Mouse (Mus musculus) ES-E14 (cell line): ENCODE data around the gene CK137956. TPM values are rescaled to one million over a fixed set of nuclear protein-coding genes. Genes with fewer than 3 reads are reported as not detected.

Source experiments
- DNase-seq: peaks from one replicate; pipeline ENCODE4 v3.0.0-alpha.2; 2013; ENCODE audit warnings: low read depth, low spot score
- H3K27ac ChIP-seq: 2 replicates; pipeline ENCODE4 v1.5.1; 2012; ENCODE audit warnings: low read depth, mild to moderate bottlenecking, low read length, moderate library complexity, mixed read lengths; ENCODE audit not compliant: poor library complexity, insufficient read depth, severe bottlenecking
- H3K36me3 ChIP-seq: 2 replicates; pipeline ENCODE4 v1.6.1; 2012; ENCODE audit warnings: mild to moderate bottlenecking, low read length, moderate library complexity, mixed read lengths; ENCODE audit not compliant: control insufficient read depth, poor library complexity, insufficient read depth, severe bottlenecking
- H3K4me1 ChIP-seq, 2 experiments: fragments of 150-350 bp in 1 of 2; sonication (generic) in 1 of 2; 2 replicates each; pipeline ENCODE4 v1.6.1; 2012; ENCODE audit warnings: low read length in 2 of 2, mild to moderate bottlenecking in 1 of 2, mixed read lengths in 1 of 2; ENCODE audit not compliant: control insufficient read depth in 2 of 2, insufficient read depth in 2 of 2, poor library complexity in 1 of 2
- H3K4me3 ChIP-seq, 2 experiments: fragments of 150-350 bp in 1 of 2; sonication (generic) in 1 of 2; 2 replicates each; pipeline ENCODE4 v1.5.1; 2012; ENCODE audit warnings: low read length in 2 of 2, low read depth in 1 of 2, mild to moderate bottlenecking in 1 of 2, mixed read lengths in 1 of 2; ENCODE audit not compliant: insufficient read depth in 1 of 2, poor library complexity in 1 of 2, severe bottlenecking in 1 of 2
- H3K9ac ChIP-seq: 2 replicates; pipeline ENCODE4 v1.6.1; 2012; ENCODE audit warnings: low read depth, mild to moderate bottlenecking, low read length, mixed read lengths; ENCODE audit not compliant: poor library complexity, insufficient read depth, severe bottlenecking
- H3K9me3 ChIP-seq: fragments of 150-350 bp; sonication (generic); 2 replicates; pipeline ENCODE4 v1.6.1; 2012; ENCODE audit warnings: low read depth, mild to moderate bottlenecking, low read length; ENCODE audit not compliant: control insufficient read depth, insufficient read depth
- CHD2 ChIP-seq: IDR thresholded peaks from 2 replicates; pipeline ENCODE4 v1.6.1; 2014; ENCODE audit warnings: mild to moderate bottlenecking, low read depth, low read length, inconsistent platforms
- HCFC1 ChIP-seq: IDR thresholded peaks from 2 replicates; pipeline ENCODE4 v1.6.1; 2012; ENCODE audit warnings: low read length, inconsistent platforms, borderline replicate concordance; ENCODE audit not compliant: insufficient read depth
- MAFK ChIP-seq: IDR thresholded peaks from 2 replicates; pipeline ENCODE4 v1.6.1; 2014; ENCODE audit warnings: mild to moderate bottlenecking, low read depth, low read length, inconsistent platforms; ENCODE audit not compliant: insufficient read depth
- ZC3H11A ChIP-seq: IDR thresholded peaks from 2 replicates; pipeline ENCODE4 v1.6.1; 2012; ENCODE audit warnings: low read depth, mild to moderate bottlenecking, inconsistent platforms, low read length, borderline replicate concordance
- ZNF384 ChIP-seq: IDR thresholded peaks from 2 replicates; pipeline ENCODE4 v1.6.1; 2012; ENCODE audit warnings: low read depth, low read length, inconsistent platforms
- in situ Hi-C, 2 experiments: fragments of 600-800 bp; cut with MboI; formaldehyde crosslinking; loops; one replicate each; pipeline ENCODE4 v1.15.1; 2025; ENCODE audit warnings: low sequenced_read_pairs in 2 of 2, inconsistent platforms in 1 of 2; ENCODE audit not compliant: unreplicated experiment in 2 of 2
- total RNA-seq: library from RNA; depleted of rRNA; stranded (reverse); fragments of 300-350 nt; gene quantifications from 2 replicates; pipeline ENCODE4 v1.2.3, GENCODE M21; 2012

CK137956 gene
- total RNA-seq, 1 experiment: not detected

DNA sequence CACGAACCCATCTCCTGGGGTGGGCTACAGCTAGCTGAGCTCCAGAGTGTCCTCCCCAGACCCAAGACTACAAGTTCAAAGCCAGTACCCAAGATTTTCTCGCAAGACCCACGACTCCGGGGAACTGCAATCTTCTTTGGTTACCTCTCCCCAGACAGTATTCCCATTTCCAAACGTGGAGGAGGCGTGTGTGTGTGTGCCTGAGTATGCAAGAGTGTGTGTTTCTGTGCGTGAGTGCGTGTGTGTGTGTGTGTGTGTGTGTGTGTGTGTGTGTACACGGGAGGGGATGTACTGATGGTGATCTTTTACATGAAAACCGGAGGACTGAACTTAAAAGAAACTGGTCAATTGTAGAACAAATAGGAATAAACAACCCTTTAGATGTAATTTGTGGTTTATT, 16.5 kb upstream of the CK137956 start:
- Histone ChIP-seq H3K9ac (no peak overlapping the region), H3K4me1 (peaks cover 0 to 13% of the 10 kb centered on the region in 2 experiments; a peak in 2 of 4 replicates), H3K4me3 (peak overlapping the region; percentile 66 to 71; a peak in 2 of 4 replicates), H3K36me3 (no peaks in the 10 kb centered on the region), H3K27ac (no peak overlapping the region), H3K9me3 (no peaks in the 10 kb centered on the region)
- TF ChIP-seq CHD2 (no peak), HCFC1 (no peak), ZNF384 (no peak), ZC3H11A (no peak), MAFK (no peak)
- in situ Hi-C loops: no loop called here
- DNase-seq: no peak

- TF ChIP-seq ZNF384 (no peak), HCFC1 (no peak), ZC3H11A (no peak), CHD2 (no peak), MAFK (no peak)
- no peaks in the 10 kb centered on the region for H3K9me3 ChIP-seq
- H3K27ac ChIP-seq: no peak overlapping the region
Observed at GRCm38 (mm10) chr4:127986491-127987075, 15.8 kb upstream of the CK137956 start.

DNA sequence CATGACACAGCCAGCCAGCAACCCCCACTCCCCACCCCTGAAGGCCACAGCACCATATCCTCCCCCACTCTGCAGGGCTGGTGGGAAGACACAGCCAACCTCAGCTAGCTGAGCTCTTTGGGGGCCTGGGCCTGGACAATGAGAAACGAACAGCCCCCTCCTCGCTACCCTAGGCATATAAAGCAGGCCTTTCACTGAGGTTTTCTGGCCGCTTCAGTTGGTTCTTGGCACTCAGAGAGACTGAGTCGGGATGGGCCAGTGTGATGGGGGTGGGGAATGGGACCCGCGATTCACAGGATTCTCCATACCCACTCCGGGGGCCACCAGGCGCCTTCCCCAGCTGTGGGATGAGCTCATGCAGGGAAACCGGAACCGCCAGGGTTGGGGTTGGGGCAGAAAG, 15.1 kb upstream of the CK137956 start:
- Histone ChIP-seq H3K27ac (no peak overlapping the region), H3K4me3 (peak overlapping the region in 1 of 2 experiments; percentile 9; a peak in 1 of 4 replicates), H3K9me3 (no peaks in the 10 kb centered on the region), H3K4me1 (peaks cover 0 to 13% of the 10 kb centered on the region in 2 experiments; a peak in 2 of 4 replicates), H3K36me3 (no peaks in the 10 kb centered on the region), H3K9ac (no peak overlapping the region)
- TF ChIP-seq ZC3H11A: no peak
- TF ChIP-seq ZNF384: no peak
- no peak for TF ChIP-seq CHD2
- no peak for TF ChIP-seq HCFC1
- no peak for TF ChIP-seq MAFK
- no peak for DNase-seq
- in situ Hi-C loops: no loop called here

More at GRCm38 (mm10) chr4:127986491-127987075, 15.8 kb upstream of the CK137956 start:
- peak overlapping the region; percentile 42 to 56; a peak in 2 of 4 replicates for H3K4me3 ChIP-seq
- H3K4me1 ChIP-seq: peaks cover 0 to 13% of the 10 kb centered on the region in 2 experiments; a peak in 2 of 4 replicates
- no peak for DNase-seq
- in situ Hi-C loops: no loop called here
- H3K36me3 ChIP-seq: no peaks in the 10 kb centered on the region
- no peak overlapping the region for H3K9ac ChIP-seq

- in situ Hi-C loops: no loop called here
Observed at GRCm38 (mm10) chr4:127984426-127984825, 13.7 kb upstream of the CK137956 start.

More at GRCm38 (mm10) chr4:127984426-127984825, 13.7 kb upstream of the CK137956 start:
- Histone ChIP-seq H3K36me3 (no peaks in the 10 kb centered on the region), H3K9me3 (no peaks in the 10 kb centered on the region), H3K9ac (no peak overlapping the region), H3K27ac (no peak overlapping the region), H3K4me1 (peaks cover 0 to 13% of the 10 kb centered on the region in 2 experiments; a peak in 2 of 4 replicates), H3K4me3 (no peak overlapping the region)
- DNase-seq: no peak
- TF ChIP-seq MAFK (no peak), ZNF384 (no peak), HCFC1 (no peak), CHD2 (no peak)
